Mouse (Mus musculus) lung, embryonic 15.5 days (tissue): ENCODE data around the gene Zmiz2. TPM values are rescaled to one million over a fixed set of nuclear protein-coding genes. Genes with fewer than 3 reads are reported as not detected.

Experiments used
- ATAC-seq: fragments of 200-750 bp; cut with Nextera tagmentation; 2 replicates; pipeline ENCODE4 v1.8.0; 2017; ENCODE audit warnings: moderate number of reproducible peaks, borderline replicate concordance; ENCODE audit not compliant: low FRiP score, low TSS enrichment; ENCODE audit errors: extremely low read depth
- H3K27ac ChIP-seq: fragments of 300-500 bp; sonication (generic); 2 replicates; pipeline ENCODE4 v1.5.1; 2015; ENCODE audit warnings: moderate library complexity, mild to moderate bottlenecking, inconsistent platforms
- H3K27me3 ChIP-seq: fragments of 300-500 bp; sonication (generic); 2 replicates; pipeline ENCODE4 v1.6.1; 2015; ENCODE audit warnings: inconsistent platforms
- H3K36me3 ChIP-seq: fragments of 300-500 bp; sonication (generic); 2 replicates; pipeline ENCODE4 v1.6.1; 2015; ENCODE audit warnings: inconsistent platforms
- H3K4me1 ChIP-seq: fragments of 300-500 bp; sonication (generic); 2 replicates; pipeline ENCODE4 v1.6.1; 2015; ENCODE audit warnings: inconsistent platforms
- H3K4me2 ChIP-seq: fragments of 300-500 bp; sonication (generic); 2 replicates; pipeline ENCODE4 v1.6.1; 2015; ENCODE audit warnings: inconsistent platforms, mild to moderate bottlenecking, moderate library complexity
- H3K4me3 ChIP-seq: fragments of 300-500 bp; sonication (generic); 2 replicates; pipeline ENCODE4 v1.5.1; 2015; ENCODE audit warnings: mild to moderate bottlenecking, inconsistent platforms
- H3K9ac ChIP-seq: fragments of 300-500 bp; sonication (generic); 2 replicates; pipeline ENCODE4 v1.6.1; 2015; ENCODE audit warnings: inconsistent platforms
- H3K9me3 ChIP-seq: fragments of 300-500 bp; sonication (generic); 2 replicates; pipeline ENCODE4 v1.6.1; 2016; ENCODE audit warnings: inconsistent platforms
- WGBS: fragments of 180-500 bp; shearing (Covaris S2); methylation state at CpG from one replicate; pipeline ENCODE4 v1.1.7; 2015; 5-methylcytosine and 5-hydroxymethylcytosine counted together
- polyA plus RNA-seq: library from polyadenylated mRNA; unstranded; fragments of >200 nt; fragmentation: Nextera tagmentation; extraction: Ambion mirVana; gene quantifications from 2 replicates; pipeline ENCODE4 v1.2.1, GENCODE M21; 2015

The Zmiz2 gene
- polyA plus RNA-seq, 1 experiment from 2014 or later = 10.7 TPM

DNA sequence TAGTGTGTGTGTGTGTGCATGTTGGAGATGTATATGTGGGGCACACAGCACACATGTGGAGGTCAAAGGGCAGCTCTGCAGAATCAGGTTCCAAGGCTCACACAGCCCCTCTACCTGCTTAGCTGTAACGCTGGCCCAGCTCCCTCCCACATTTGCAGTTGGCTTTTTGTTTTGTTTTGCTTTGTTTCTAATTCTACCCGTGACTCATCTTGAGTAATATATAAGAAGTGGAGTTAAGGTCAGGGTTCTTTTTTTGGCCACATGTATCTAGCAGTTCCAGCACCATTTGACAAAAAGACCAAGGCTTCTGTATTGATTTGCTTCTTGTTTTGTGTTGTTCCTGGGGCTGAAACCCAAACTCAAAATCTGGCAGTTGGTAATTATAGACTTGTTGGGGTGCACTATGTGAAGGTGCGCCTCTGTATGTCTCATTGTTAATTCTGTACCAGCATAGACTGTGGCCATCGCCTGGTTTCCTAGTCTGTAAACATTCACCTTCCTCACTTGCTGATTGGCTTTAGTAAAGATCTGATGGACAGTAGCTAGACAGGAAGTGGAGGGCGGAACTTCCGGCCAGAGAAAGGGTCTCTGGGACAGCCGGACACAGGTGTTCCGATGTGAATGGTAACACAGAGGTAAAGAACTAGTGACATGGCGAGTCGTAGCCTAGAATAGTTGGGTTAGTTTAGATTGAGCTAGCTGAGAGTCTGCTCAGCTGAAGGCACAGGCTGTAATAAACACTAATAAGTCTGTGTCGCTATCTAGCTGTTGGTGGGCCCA, 17.3 kb upstream of the Zmiz2 start:
- no peaks in the 10 kb centered on the region for H3K36me3 ChIP-seq

GRCm38 (mm10) chr11:6372784-6373183, 16.1 kb upstream of the Zmiz2 start:
- Histone ChIP-seq H3K9me3 (no peaks in the 10 kb centered on the region), H3K27me3 (no peaks in the 10 kb centered on the region)
- no peak for ATAC-seq

More for the DNA sequence above, 17.3 kb upstream of the Zmiz2 start:
- Histone ChIP-seq H3K4me1 (no peaks in the 10 kb centered on the region), H3K9me3 (no peaks in the 10 kb centered on the region), H3K4me3 (no peak overlapping the region), H3K27me3 (no peaks in the 10 kb centered on the region), H3K27ac (no peak overlapping the region), H3K4me2 (no peak overlapping the region), H3K9ac (no peak overlapping the region)
- ATAC-seq = no peak
- WGBS = 81% methylated on average over 11 of the region's 11 CpGs

DNA sequence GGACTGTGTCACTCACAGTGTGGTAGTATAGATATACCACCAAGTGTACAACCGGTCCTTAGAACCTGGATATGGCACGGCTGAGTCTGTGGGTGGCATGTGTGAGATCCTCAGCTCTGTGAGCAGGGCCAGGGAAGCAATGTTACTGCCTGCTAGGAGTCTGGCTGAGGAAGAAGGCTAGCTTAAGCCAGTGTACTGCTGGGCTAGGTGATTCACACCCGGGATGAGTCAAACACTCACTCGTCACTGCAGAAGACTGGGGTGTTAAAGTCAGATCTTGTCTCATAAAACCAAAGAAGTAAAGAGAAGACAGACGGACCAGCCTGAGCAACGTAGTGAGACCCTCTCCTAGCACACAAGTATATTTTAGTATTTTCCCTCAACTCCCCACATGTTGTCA, 8.0 kb upstream of the Zmiz2 start:
- H3K4me3 ChIP-seq = no peak overlapping the region
- no peaks in the 10 kb centered on the region for H3K27me3 ChIP-seq
- no peak for ATAC-seq
- H3K36me3 ChIP-seq = no peaks in the 10 kb centered on the region
- no peak overlapping the region for H3K4me2 ChIP-seq
- no peaks in the 10 kb centered on the region for H3K9me3 ChIP-seq
- no peak overlapping the region for H3K27ac ChIP-seq
- H3K9ac ChIP-seq = no peak overlapping the region
- H3K4me1 ChIP-seq = no peaks in the 10 kb centered on the region
- WGBS = 73% methylated on average over 6 of the region's 6 CpGs

More at GRCm38 (mm10) chr11:6372784-6373183, 16.1 kb upstream of the Zmiz2 start:
- WGBS = 85% methylated on average over 9 of the region's 9 CpGs
- H3K4me1 ChIP-seq = no peaks in the 10 kb centered on the region
- no peak overlapping the region for H3K27ac ChIP-seq
- no peak overlapping the region for H3K4me3 ChIP-seq
- no peaks in the 10 kb centered on the region for H3K36me3 ChIP-seq
- H3K9ac ChIP-seq = no peak overlapping the region
- no peak overlapping the region for H3K4me2 ChIP-seq

GRCm38 (mm10) chr11:6388126-6388725, 648 bp upstream of the Zmiz2 start:
- Histone ChIP-seq H3K27ac (peak overlapping the region; percentile 99; the same call in 1 of the 2 replicates), H3K9me3 (no peaks in the 10 kb centered on the region), H3K4me3 (peak overlapping the region; percentile 86; the same call in 1 of the 2 replicates), H3K9ac (0 out of 2 replicates have a peak overlapping the region, but pooled peaks have one; percentile 91), H3K36me3 (peaks cover 3% of the 10 kb centered on the region; the same call in 1 of the 2 replicates), H3K4me2 (peak overlapping the region; percentile 90), H3K4me1 (peaks cover 18% of the 10 kb centered on the region), H3K27me3 (no peaks in the 10 kb centered on the region)
- no peak for ATAC-seq
- 88% methylated on average over 6 of the region's 6 CpGs for WGBS

- H3K36me3 ChIP-seq = peaks cover 3% of the 10 kb centered on the region; the same call in 1 of the 2 replicates
- H3K27ac ChIP-seq = peak overlapping the region; percentile 99; the same call in 1 of the 2 replicates
- H3K9ac ChIP-seq = peak overlapping the region; percentile 91
- no peaks in the 10 kb centered on the region for H3K27me3 ChIP-seq
- peak overlapping the region; percentile 86 for H3K4me3 ChIP-seq
- peaks cover 18% of the 10 kb centered on the region for H3K4me1 ChIP-seq
- WGBS = 1% methylated on average over 33 of the region's 43 CpGs
- H3K9me3 ChIP-seq = no peaks in the 10 kb centered on the region
- peak overlapping the region; percentile 90 for H3K4me2 ChIP-seq
- ATAC-seq = peak; percentile 11
These were observed 628 bp downstream of the Zmiz2 start for GRCm38 (mm10) chr11:6389483-6389921.

DNA sequence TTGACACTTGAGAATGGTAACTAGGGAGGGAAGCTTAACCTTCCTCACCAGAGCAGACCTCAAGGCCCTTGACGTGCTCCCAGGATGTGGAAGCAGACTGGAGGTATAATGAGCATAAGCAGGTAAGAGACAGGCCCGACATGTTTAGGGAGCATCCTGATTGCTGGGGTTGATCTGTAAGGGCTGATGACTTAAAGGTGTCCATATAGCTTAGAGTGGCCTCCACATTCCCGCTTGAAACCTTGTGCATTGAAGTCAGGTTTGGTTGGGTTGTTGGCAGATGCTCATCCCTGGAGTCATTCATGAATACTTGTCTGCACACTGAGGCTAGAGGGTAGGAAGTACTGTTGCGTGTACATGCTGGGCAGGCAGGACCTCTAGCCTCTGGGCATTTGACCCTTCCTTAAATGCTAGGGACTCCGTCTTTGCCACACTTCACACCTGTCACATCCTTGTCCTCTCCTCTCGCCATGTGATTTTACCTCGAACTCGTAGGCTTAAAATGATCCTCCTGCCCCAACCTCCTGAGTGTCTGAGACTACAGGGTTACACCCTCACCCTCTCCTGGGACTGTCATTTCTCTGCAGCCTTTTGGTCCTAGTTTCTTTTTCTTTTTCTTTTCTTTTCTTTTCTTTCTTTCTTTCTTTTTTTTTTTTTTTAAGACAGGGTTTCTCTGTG, 1.6 kb downstream of the Zmiz2 start:
- ATAC-seq = no peak
- peak overlapping the region; percentile 90 for H3K4me2 ChIP-seq
- peaks cover 3% of the 10 kb centered on the region; the same call in 1 of the 2 replicates for H3K36me3 ChIP-seq
- peak overlapping the region; percentile 91 for H3K9ac ChIP-seq
- peaks cover 18% of the 10 kb centered on the region for H3K4me1 ChIP-seq
- no peaks in the 10 kb centered on the region for H3K9me3 ChIP-seq
- peak overlapping the region; percentile 86 for H3K4me3 ChIP-seq
- H3K27ac ChIP-seq = no peak overlapping the region
- H3K27me3 ChIP-seq = no peaks in the 10 kb centered on the region
- WGBS = 74% methylated on average over 8 of the region's 8 CpGs

- WGBS = 79% methylated on average over 8 of the region's 8 CpGs
- Histone ChIP-seq H3K27me3 (no peaks in the 10 kb centered on the region), H3K4me3 (no peak overlapping the region), H3K36me3 (peaks cover 13% of the 10 kb centered on the region), H3K9ac (no peak overlapping the region), H3K4me1 (peaks cover 18% of the 10 kb centered on the region), H3K9me3 (no peaks in the 10 kb centered on the region), H3K4me2 (no peak overlapping the region; the same call in 1 of the 2 replicates), H3K27ac (no peak overlapping the region)
- no peak for ATAC-seq
These were observed 2.8 kb downstream of the Zmiz2 start for GRCm38 (mm10) chr11:6391516-6392276.

GRCm38 (mm10) chr11:6392857-6393256, 4.0 kb downstream of the Zmiz2 start:
- Histone ChIP-seq H3K27me3 (no peaks in the 10 kb centered on the region), H3K9me3 (no peaks in the 10 kb centered on the region), H3K4me1 (peaks cover 18% of the 10 kb centered on the region), H3K9ac (no peak overlapping the region), H3K36me3 (peaks cover 25% of the 10 kb centered on the region), H3K4me2 (no peak overlapping the region), H3K27ac (no peak overlapping the region; the same call in 1 of the 2 replicates), H3K4me3 (no peak overlapping the region)
- no peak for ATAC-seq
- 73% methylated on average over 6 of the region's 6 CpGs for WGBS

DNA sequence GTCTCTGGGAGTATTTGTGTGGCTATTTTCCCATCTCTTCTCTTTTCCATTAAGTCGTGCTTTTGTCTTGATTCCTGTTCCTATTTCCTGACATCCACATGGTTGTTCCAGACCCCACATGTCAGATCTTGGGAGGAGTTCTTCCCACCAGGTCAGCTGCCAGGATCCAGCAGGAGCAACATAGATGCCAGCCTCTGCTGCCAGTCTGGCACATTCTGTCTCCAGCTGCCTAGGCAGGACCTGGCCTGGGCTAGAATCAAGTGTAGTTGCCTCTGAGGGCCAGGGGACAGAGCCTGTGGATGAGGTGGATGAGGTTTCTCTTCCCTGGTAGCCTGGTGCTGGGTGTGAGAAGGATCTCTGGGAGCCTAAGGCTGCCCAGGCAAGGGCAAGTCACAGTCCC, 5.0 kb downstream of the Zmiz2 start:
- ATAC-seq = no peak
- Histone ChIP-seq H3K9me3 (no peaks in the 10 kb centered on the region), H3K4me3 (no peak overlapping the region), H3K9ac (no peak overlapping the region), H3K27me3 (no peaks in the 10 kb centered on the region), H3K36me3 (peaks cover 35% of the 10 kb centered on the region), H3K27ac (peak overlapping the region; percentile 58), H3K4me1 (peaks cover 18% of the 10 kb centered on the region), H3K4me2 (no peak overlapping the region)
- WGBS = 50% methylated on average over 1 of the region's 1 CpGs

DNA sequence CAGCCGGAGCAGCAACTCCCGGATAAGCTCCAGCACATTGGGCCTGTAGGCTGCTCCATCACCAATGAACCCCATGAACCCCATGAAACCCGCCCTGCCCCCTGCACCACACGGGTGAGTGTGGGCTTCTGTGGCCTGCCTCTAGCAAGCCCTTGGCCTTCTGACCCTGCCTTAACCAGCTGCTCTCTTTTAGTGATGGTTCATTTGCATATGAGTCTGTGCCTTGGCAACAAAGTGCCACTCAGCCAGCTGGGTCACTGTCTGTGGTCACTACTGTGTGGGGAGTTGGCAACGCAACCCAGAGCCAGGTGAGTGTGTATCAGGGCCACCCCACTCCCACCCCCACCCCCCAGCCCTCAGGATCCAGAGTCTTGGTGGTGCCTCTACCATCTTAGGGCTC, 6.7 kb downstream of the Zmiz2 start:
- Histone ChIP-seq H3K4me3 (no peak overlapping the region), H3K9ac (no peak overlapping the region), H3K27ac (no peak overlapping the region), H3K27me3 (no peaks in the 10 kb centered on the region), H3K9me3 (no peaks in the 10 kb centered on the region), H3K36me3 (peaks cover 50% of the 10 kb centered on the region), H3K4me1 (peaks cover 8% of the 10 kb centered on the region), H3K4me2 (no peak overlapping the region)
- 85% methylated on average over 5 of the region's 5 CpGs for WGBS
- no peak for ATAC-seq

DNA sequence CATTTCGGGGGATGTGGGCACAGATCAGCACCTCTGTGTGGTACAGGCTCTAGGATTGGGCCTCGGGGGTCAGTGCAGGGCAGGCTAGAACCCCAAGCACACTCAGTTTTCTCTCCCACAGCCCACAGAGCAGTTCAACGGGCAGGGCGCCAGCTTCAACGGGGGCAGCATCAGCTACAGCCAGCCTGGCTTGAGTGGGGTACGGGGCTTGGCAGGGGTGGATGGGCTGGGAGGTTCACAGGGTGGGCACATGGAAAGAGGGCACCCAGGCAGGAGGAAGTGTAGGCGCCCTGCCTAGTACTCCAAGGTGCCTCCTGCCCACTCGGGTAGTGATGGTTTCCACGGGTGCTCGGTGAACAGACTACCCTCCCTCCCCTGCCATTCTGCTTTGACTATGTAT, 9.3 kb downstream of the Zmiz2 start:
- H3K4me1 ChIP-seq = no peaks in the 10 kb centered on the region
- H3K36me3 ChIP-seq = peaks cover 71% of the 10 kb centered on the region
- ATAC-seq = no peak
- no peaks in the 10 kb centered on the region for H3K27me3 ChIP-seq
- WGBS = 93% methylated on average over 10 of the region's 10 CpGs
- H3K4me3 ChIP-seq = no peak overlapping the region
- no peak overlapping the region for H3K9ac ChIP-seq
- no peak overlapping the region for H3K4me2 ChIP-seq
- H3K9me3 ChIP-seq = no peaks in the 10 kb centered on the region
- H3K27ac ChIP-seq = no peak overlapping the region
